Mouse (Mus musculus) right cerebral cortex, postnatal 10 days (tissue): ENCODE results near the gene Abtb2.
A peak's percentile ranks its signal among the peaks of the same experiment; 100 is the strongest.

Source experiments
- DNase-seq, 2 experiments: peaks; one replicate each; pipeline ENCODE4 v3.0.0; 2021; ENCODE audit warnings: low spot score in 2 of 2

Gene Abtb2

GRCm38 (mm10) chr2:103685581-103685980 lies 119.5 kb downstream of the Abtb2 start:
- DNase-seq: no peak

DNA sequence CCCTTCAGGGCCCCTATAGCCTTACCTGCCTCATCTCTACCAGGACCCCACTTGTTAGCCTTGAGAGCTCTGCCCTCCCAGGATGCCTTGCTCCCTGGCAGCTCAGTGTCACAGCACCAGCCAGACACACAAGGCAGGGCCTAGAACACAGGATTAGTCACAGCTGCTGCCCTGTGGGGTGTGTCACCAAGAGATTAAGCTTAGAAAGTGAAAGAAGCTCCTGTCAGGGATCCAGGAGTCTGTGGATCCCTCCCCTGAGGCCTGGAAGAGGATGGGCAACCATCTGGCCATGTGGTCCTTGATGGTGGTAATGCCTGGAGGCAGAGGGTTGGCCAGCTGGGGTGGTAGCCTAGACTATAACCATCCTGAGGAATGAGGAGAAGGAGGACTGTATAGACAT lies 121.0 kb downstream of the Abtb2 start:
- no peak for DNase-seq

DNA sequence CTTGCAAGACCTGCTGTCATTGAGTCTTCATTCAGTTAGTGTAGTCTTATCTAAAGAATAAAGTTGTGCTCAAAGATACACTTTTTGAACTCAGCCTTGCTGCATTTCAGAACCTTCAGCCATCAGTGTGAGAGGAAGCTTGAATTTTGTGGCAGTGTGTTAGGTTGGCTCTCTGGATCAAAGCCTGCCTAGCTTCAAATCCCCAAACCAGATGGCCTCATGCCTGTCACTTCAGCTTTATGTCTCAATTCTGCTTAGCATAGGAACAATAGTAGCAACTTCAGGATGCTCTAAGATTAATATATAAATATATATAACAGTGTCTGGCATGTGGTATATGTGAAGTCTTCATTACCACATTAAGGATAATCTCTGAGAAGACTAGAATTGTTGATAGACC lies 121.8 kb downstream of the Abtb2 start:
- DNase-seq: no peak

- DNase-seq: peak; percentile 75 to 79
Measured at GRCm38 (mm10) chr2:103690425-103690824, 124.3 kb downstream of the Abtb2 start.

DNA sequence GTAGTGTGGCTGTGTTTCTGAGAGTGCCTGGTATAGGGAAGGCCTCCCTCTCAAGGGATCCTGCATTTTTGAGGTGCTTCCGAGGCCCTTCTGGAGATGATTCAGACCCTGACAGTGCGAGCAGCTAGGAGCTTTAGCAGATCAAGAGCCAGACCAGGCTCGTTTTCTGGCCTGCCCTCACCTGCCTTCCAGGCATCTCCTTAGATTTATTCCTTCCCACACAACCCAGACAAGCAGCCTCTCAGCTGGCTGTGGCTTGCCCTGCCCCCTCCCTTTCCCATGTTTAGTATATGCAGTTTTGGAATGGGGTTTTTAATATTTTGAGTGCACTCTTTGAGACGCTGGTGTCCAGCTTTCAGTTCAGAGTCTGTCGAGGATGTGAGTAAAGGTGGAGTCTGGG lies 124.7 kb downstream of the Abtb2 start:
- no peak for DNase-seq

GRCm38 (mm10) chr2:103691278-103691677 lies 125.2 kb downstream of the Abtb2 start:
- DNase-seq: no peak

GRCm38 (mm10) chr2:103692810-103693209 lies 126.7 kb downstream of the Abtb2 start:
- DNase-seq: no peak

DNA sequence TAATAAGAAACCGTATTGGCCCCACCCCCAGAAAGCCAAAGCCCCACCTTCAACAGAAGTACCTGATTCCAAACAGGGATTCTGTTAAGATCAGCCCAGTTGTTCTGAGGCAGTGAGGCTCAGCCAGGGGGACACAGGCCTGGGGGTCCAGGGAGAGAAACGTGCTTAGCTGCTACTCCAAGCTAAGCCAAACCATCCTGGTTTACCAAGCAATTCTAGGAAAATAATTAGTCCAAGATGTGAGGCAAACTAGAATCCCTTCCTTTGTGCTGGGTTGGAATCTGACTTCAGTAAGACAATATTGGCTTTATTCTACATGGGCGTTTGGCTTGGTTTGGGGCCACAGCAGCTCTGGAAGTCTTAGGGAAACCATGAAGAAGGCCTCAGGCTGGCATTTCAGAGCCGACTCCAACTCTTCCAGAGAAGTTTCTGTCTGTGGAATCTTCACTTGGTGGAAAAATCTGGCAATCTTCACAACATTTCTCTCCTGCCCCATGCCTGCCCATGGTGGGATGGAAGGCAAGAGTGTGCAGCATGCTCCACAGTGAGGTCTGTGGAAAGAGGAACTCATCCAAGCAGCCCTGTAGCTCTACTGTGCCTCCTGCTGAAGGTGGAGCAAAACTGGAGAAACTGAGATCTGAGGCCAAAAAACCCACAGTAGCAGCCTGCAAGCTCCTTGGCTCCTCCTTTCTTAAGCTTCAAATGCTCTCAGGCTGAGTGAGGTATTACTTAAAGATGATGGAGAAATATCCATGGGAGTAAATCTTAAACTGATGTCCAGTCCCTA lies 128.9 kb downstream of the Abtb2 start:
- DNase-seq: no peak

DNA sequence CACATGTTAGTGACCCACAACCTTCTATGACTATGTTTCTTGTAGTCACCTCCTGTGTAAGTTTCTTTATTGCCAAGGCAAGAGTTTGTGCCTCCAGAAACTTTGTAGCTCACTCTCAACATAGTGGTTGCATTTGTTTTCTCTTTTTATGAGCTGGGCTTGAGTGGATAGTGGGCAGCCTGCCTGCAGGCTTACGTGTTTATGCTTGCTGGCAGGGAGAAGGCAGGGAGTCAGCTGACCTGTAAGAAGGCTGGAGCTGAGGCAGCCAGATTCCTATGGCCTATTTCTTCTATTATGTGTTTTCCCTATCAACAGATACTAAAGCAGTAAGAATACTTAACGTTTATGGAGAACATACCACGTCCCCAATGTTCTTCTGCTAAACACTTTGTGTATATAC lies 130.1 kb downstream of the Abtb2 start:
- DNase-seq: no peak

GRCm38 (mm10) chr2:103700514-103700913 lies 134.4 kb downstream of the Abtb2 start:
- no peak for DNase-seq

- no peak for DNase-seq
Measured at GRCm38 (mm10) chr2:103703336-103703735, 137.2 kb downstream of the Abtb2 start.

- DNase-seq: no peak
Measured at GRCm38 (mm10) chr2:103703865-103704264, 137.8 kb downstream of the Abtb2 start.

- DNase-seq: no peak
Measured at GRCm38 (mm10) chr2:103705826-103706225, 139.7 kb downstream of the Abtb2 start.

DNA sequence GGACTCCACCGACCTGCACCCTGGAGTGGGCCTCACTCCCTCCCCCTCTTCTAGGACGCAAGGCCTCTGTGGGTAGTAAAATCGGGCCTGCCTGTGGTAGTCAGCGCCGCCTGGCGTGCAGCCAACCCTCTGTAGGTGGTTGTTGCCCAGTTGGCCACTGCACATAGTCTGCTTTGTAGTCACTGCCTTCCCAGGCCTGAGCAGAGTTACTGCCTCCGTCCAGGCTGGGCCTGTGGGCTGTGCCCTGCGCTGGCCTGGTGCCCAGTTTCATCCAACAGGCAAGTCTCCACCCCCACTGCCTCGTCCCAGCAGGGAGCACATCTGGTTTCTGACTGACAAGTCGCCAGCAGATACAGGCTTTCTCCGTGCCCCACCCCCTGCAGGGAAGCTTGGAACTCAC lies 140.1 kb downstream of the Abtb2 start:
- DNase-seq: peak; percentile 84 to 86

DNA sequence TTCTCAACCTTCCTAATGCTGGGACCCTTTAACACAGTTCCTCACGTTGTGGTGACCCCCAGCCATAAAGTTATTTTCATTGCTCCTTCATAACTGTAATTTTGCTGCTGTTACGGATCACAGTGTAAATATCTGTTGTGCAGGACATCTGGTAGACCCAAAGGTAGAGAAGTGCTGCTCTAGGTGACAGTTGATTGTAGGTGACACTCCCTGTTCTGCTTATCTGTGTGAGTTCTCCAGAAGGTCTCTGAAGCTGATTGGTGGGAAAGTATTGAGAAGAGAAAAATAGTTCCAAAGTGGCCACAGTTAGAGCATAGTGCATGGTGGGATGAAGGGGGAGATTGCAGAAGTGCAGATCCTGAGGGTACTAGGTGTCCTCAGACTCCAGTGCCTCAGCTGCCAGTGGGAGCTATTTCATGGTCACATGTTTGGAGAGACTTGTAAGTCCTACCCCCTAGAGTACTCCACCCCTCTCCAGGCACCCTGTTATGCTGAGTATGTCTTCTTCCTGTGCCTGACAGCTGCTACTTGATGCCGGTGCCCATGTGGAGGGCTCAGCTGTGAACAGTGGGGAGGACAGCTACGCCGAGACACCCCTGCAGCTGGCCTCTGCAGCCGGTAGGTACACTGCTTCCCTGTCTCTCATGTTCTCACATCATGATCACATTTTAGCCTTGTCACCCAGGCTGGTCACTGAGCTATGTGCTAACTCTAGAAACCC lies 141.1 kb downstream of the Abtb2 start:
- no peak for DNase-seq

DNA sequence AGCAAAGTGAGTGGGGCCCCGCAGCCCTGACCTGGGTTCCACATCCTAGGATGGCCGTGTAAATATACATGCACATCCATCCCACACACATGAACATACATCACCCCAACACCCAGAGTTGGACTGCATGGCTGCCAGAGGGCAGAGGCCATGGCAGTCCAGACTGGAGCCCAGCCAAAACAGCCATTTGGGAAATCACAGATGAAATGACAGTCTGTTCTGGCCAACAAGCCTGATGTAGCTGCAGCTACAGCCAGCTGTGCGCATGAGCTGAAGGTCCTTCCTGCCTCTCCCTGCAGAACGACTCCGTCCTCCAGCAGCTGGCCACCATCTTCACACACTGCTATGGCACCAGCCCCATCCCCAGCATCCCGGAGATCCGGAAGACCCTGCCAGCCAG lies 144.7 kb downstream of the Abtb2 start:
- DNase-seq: no peak

DNA sequence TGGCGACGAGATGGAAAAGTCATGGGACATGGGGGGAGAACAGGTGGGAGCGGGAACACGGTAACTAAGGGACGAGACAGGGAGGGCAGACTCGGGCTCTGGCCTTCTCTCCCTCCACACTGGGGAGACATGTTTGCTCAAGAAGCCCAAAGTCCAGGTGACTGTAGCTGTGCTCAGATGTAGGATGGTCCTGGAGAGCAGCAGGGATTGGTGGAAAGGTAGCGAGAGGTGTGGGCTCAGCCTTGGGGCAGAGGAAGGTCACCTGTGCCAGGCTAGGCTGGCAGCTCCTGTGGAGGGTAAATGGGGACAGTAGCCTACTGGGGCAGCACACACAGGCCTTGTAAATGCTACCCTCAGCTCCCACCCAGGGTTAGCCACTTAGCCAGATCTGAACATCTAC lies 147.7 kb downstream of the Abtb2 start:
- DNase-seq: no peak

GRCm38 (mm10) chr2:103714412-103714811 lies 148.3 kb downstream of the Abtb2 start:
- DNase-seq: no peak

DNA sequence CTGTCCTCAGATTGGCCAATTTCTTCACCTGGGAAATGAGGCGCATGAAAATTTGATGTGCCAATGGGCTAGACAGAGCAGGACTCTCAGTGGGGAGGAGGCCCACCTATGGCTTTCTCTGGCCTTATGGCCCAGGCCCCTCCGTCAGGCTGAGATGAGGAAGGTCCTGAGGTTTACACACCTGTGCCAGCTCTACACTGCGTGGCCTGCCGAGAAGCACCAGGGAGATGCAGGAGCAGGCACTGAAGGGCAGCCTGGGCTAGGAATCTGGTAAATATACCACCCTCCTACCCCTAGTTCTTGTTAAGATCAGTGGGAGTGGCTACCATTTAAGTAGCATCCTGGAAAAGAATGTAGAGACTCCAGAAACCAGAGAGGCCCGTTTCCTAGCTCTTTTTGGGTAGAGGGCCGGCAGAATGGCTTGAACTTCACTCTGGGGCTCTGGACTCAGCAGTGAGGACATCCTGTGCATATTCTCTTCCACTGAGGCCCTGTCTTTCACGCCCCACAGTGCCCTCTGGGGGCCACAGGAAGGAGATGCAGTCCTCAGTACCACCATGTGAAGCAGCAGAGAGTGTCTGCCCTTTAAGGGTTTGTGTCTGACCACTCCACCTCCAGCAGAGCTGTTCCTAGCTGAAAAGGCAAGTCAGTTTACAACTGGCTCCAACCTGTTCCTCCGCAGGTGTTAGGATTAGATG lies 152.6 kb downstream of the Abtb2 start:
- peak; percentile 78 to 82 for DNase-seq

DNA sequence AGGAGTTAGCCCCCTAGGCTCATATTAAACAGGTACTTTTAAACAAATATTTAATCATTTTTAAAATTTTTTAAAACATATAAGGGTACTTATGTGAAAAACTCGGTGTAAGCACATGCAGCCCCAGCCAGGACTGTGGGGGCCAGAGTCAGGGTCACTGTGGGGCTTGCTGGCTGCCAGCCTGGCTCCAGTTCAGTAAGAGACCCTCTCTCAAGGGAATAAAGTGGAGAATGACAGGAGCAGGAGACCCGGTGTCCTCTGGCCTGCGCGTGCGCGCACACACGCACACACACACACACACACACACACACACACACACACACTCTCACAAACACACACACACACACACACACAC lies 153.2 kb downstream of the Abtb2 start:
- no peak for DNase-seq

GRCm38 (mm10) chr2:103724521-103724920 lies 158.4 kb downstream of the Abtb2 start:
- DNase-seq: no peak

DNA sequence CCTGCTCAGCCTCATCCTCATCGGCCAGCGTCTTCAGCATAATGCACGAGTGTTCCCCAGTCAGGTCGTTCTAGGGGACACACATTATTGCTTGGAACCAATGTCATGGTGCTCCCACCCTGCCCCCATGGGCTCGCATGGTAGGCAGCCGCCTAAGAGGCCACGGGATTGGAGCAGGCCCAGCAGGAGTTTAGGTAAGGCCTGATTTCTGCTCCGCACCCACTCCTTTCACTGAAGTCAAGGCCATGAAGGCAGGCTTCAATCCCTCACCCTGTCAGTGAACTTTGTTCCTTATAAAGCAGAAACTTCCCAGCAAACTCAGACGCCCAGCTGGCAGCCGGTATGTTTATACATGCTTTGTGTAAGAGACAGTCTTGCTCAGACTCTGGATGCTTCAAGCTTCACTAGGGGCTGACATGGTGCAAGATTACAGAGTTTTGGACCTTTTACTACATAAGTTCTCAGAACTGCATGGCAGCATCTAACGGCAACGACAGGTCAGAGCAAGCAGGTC lies 162.0 kb downstream of the Abtb2 start:
- no peak for DNase-seq

DNA sequence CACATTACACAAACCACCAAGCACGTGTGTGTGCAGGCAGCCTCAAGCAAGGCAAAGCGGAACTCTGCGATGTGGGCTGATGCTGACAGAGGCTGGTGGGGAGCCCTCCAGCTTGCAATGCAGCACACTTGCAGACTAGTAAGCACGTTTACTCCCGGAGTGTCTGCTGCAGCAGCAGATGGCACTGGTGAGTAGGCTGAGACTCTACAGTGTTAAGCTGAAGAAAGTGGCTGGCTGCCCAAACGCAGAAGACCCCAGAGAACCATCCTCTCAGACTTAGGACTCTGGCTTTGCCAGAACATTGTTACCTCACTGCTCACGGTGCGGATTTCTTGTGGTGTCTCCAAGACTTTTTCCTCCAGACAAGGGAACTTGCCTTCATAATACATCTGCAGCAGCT lies 164.9 kb downstream of the Abtb2 start:
- DNase-seq: peak; percentile 79 to 89
